Mouse (Mus musculus) thymus, postnatal 4 days (tissue): Measurements from ENCODE around the gene Gas2l2.

Source experiments
- DNase-seq: peaks from one replicate; pipeline ENCODE4 v3.0.0; 2021

Gene Gas2l2

GRCm38 (mm10) chr11:83442596-83443267 is 13.5 kb upstream of the Gas2l2 start:
- DNase-seq: peak; percentile 74

GRCm38 (mm10) chr11:83441235-83441634 is 12.0 kb upstream of the Gas2l2 start:
- DNase-seq: no peak

GRCm38 (mm10) chr11:83440081-83441064 is 11.1 kb upstream of the Gas2l2 start:
- DNase-seq: peak; percentile 92

GRCm38 (mm10) chr11:83439426-83440060 is 10.3 kb upstream of the Gas2l2 start:
- no peak for DNase-seq

- DNase-seq: no peak
These were observed 8.1 kb upstream of the Gas2l2 start, which contains the start of gene 1700020L24Rik for GRCm38 (mm10) chr11:83437377-83437776. Gene 1700020L24Rik, plus strand, starts transcription at chr11:83437677.

GRCm38 (mm10) chr11:83432533-83432932 is 3.3 kb upstream of the Gas2l2 start:
- no peak for DNase-seq

GRCm38 (mm10) chr11:83426964-83427363 is 2.3 kb downstream of the Gas2l2 start:
- peak; percentile 36 for DNase-seq

- peak; percentile 81 for DNase-seq
These were observed 4.6 kb downstream of the Gas2l2 start for GRCm38 (mm10) chr11:83424681-83425080.

GRCm38 (mm10) chr11:83421305-83421704 is 8.0 kb downstream of the Gas2l2 start:
- DNase-seq: peak; percentile 90

GRCm38 (mm10) chr11:83420338-83420737 is 8.9 kb downstream of the Gas2l2 start:
- peak; percentile 47 for DNase-seq

- peak; percentile 26 for DNase-seq
These were observed 10.7 kb downstream of the Gas2l2 start for GRCm38 (mm10) chr11:83418566-83418965.

GRCm38 (mm10) chr11:83417708-83418107 is 11.5 kb downstream of the Gas2l2 start:
- no peak for DNase-seq

GRCm38 (mm10) chr11:83417080-83417479 is 12.2 kb downstream of the Gas2l2 start:
- DNase-seq: peak; percentile 82

GRCm38 (mm10) chr11:83410510-83410909 is 18.7 kb downstream of the Gas2l2 start:
- DNase-seq: no peak

GRCm38 (mm10) chr11:83409792-83410291 is 19.4 kb downstream of the Gas2l2 start:
- peak; percentile 25 for DNase-seq

- DNase-seq: peak; percentile 33
These were observed 20.0 kb downstream of the Gas2l2 start, which contains the start of gene Rasl10b for GRCm38 (mm10) chr11:83409087-83409754. Gene Rasl10b, plus strand, starts transcription at chr11:83409137.

GRCm38 (mm10) chr11:83408242-83408641 is 21.0 kb downstream of the Gas2l2 start:
- no peak for DNase-seq

- DNase-seq: no peak
These were observed 22.9 kb downstream of the Gas2l2 start for GRCm38 (mm10) chr11:83406391-83406790.

- DNase-seq: no peak
These were observed 25.5 kb downstream of the Gas2l2 start for GRCm38 (mm10) chr11:83403787-83404186.

- no peak for DNase-seq
These were observed 30.5 kb downstream of the Gas2l2 start for GRCm38 (mm10) chr11:83398724-83399123.

GRCm38 (mm10) chr11:83397626-83398025 is 31.6 kb downstream of the Gas2l2 start:
- DNase-seq: no peak

GRCm38 (mm10) chr11:83394802-83395439 is 34.3 kb downstream of the Gas2l2 start:
- no peak for DNase-seq
